In the genomic region with DNA sequence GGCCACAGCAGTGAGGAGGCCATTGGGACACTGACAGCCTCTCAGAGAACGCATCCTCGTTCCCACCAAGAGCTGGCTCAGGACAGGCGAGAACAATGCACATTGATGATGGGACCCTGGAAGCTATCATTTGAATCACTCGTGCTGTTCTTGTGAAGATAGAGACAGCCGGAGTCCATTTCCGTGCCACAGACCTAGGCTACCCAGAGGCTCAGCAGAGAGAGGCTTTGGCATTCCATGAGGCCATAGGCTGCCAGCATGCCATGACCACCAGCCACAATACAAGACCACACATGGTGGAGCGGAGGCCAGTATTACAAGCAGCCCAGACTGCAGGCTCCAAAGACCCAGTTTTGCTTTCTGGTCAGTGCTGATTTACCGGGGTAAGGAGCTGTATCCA, we compare ENCODE assay signal across 22 mouse cellular contexts. TPM values are rescaled to one million over a fixed set of nuclear protein-coding genes. Genes with fewer than 3 reads are reported as not detected.
"Had no signal": no experiment of that assay in that cellular context is flagged by ENCODE, and none has a peak within 500 bp of the region (broad histone marks: within the 10 kb centered on the region; RNA-seq: fewer than 3 reads in every experiment).

No protein-coding gene starts in this region.

- ATAC-seq: liver, postnatal 0 days; lung, postnatal 0 days; midbrain, embryonic 15.5 days had no signal

- H3K4me1 ChIP-seq: liver, embryonic 15.5 days; lung, embryonic 15.5 days; megakaryocyte, embryonic 14.5 days; midbrain, embryonic 12.5 days; midbrain, embryonic 15.5 days; neural tube, embryonic 12.5 days had no signal

- H3K9ac ChIP-seq: liver, embryonic 15.5 days; liver, postnatal 0 days; lung, embryonic 15.5 days; midbrain, embryonic 12.5 days; midbrain, embryonic 15.5 days; neural tube, embryonic 12.5 days had no signal

- H3K9me3 ChIP-seq: liver, embryonic 15.5 days; lung, embryonic 15.5 days; midbrain, embryonic 12.5 days; midbrain, embryonic 15.5 days; neural tube, embryonic 12.5 days had no signal

- DNase-seq: liver, postnatal 0 days; lung, adult 2 months; lung, postnatal 14 days; lung, postnatal 36 days; right cerebral cortex, adult 18-20 months; right cerebral cortex, postnatal 25 days; right cerebral cortex, postnatal 4 days; spleen, adult 18-20 months; thymus, adult 18-20 months; thymus, postnatal 14 days; thymus, postnatal 36 days had no signal

- H3K4me2 ChIP-seq: liver, embryonic 15.5 days; lung, embryonic 15.5 days; midbrain, embryonic 12.5 days; midbrain, embryonic 15.5 days; neural tube, embryonic 12.5 days had no signal

- H3K36me3 ChIP-seq: liver, embryonic 15.5 days; lung, embryonic 15.5 days; midbrain, embryonic 12.5 days; midbrain, embryonic 15.5 days; neural tube, embryonic 12.5 days had no signal

- H3K27me3 ChIP-seq: liver, embryonic 15.5 days; lung, embryonic 15.5 days; megakaryocyte, embryonic 14.5 days; midbrain, embryonic 12.5 days; midbrain, embryonic 15.5 days; neural tube, embryonic 12.5 days had no signal

- H3K27ac ChIP-seq: liver, embryonic 15.5 days; lung, embryonic 15.5 days; macrophage; midbrain, embryonic 12.5 days; midbrain, embryonic 15.5 days; neural tube, embryonic 12.5 days had no signal

- H3K4me3 ChIP-seq: liver, embryonic 15.5 days; lung, embryonic 15.5 days; megakaryocyte, embryonic 14.5 days; midbrain, embryonic 12.5 days; midbrain, embryonic 15.5 days; neural tube, embryonic 12.5 days had no signal

RNA-seq across cellular contexts. Expression of gene Sod3, which starts 19.2 kb away (rescaled TPM):
- total RNA-seq: megakaryocyte progenitor cell, adult 5-6 weeks; monocyte, adult 5-6 weeks; neutrophil, adult 5-6 weeks had no signal
